In the genomic region with DNA sequence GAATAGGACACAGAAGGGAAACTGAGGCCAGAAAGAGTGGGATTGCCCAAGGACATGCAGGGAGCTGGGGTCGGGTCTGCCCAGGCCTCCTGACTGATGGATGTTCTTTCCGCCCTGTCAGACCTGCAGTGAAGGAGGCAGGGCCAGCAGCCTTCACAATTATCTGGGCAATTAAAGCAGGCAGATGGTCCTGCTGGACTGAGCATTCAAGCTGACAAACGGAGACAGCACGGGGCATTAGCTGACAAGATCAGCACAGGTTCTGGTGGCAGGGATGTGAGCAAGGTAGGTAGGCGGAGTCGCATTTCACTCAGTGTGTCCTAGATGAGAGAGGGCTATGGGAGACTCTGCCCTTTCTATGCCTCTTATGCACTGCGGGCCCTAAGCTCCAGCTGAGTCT, we compare ENCODE assay signal across 15 mouse cellular contexts. TPM values are rescaled to one million over a fixed set of nuclear protein-coding genes. Genes with fewer than 3 reads are reported as not detected.
DNase-seq lines count a peak whose midpoint lies in the region; ATAC-seq and TF ChIP-seq lines count a peak whose summit lies in the region.
"Had no signal": no experiment of that assay in that cellular context is flagged by ENCODE, and none has a peak within 500 bp of the region (broad histone marks: within the 10 kb centered on the region; RNA-seq: fewer than 3 reads in every experiment).

No protein-coding gene starts in this region.

- peaks cover 62% of the 10 kb centered on the region for H3K4me1 ChIP-seq in heart, embryonic 12.5 days (replicated peaks)
- peaks cover 36% of the 10 kb centered on the region for H3K4me1 ChIP-seq in hindbrain, embryonic 15.5 days (replicated peaks)
- no peaks in the 10 kb centered on the region for H3K4me1 ChIP-seq in lung, postnatal 0 days (ENCODE audit: insufficient read depth, low read depth, low read length)
- peaks cover 27% of the 10 kb centered on the region for H3K4me1 ChIP-seq in neural tube, embryonic 15.5 days

- peaks cover 64% of the 10 kb centered on the region for H3K27me3 ChIP-seq in heart, embryonic 12.5 days (replicated peaks)
- H3K27me3 ChIP-seq in hindbrain, embryonic 15.5 days, result no peaks in the 10 kb centered on the region
- peaks cover 16% of the 10 kb centered on the region; the same call in 1 of the 2 replicates for H3K27me3 ChIP-seq in lung, postnatal 0 days (replicated peaks; ENCODE audit: insufficient read depth, low read length)
- peaks cover 31% of the 10 kb centered on the region for H3K27me3 ChIP-seq in neural tube, embryonic 15.5 days (replicated peaks)

- ATAC-seq in heart, embryonic 12.5 days (ENCODE audit: insufficient number of reproducible peaks, low FRiP score), result no peak
- ATAC-seq in cerebellum, adult (ENCODE audit: insufficient number of reproducible peaks, low FRiP score, low TSS enrichment), result peak; percentile 56; the same call in 1 of the 2 replicates
- no peak for ATAC-seq in hindbrain, embryonic 15.5 days (ENCODE audit: low FRiP score, low read depth)
- no peak for ATAC-seq in lung, postnatal 0 days
- ATAC-seq in neural tube, embryonic 15.5 days (ENCODE audit: low FRiP score), result no peak
- ATAC-seq: midbrain, embryonic 16.5 days had no signal

- no peak overlapping the region for H3K4me3 ChIP-seq in heart, embryonic 12.5 days
- no peak overlapping the region for H3K4me3 ChIP-seq in hindbrain, embryonic 15.5 days
- H3K4me3 ChIP-seq in lung, postnatal 0 days (ENCODE audit: low read depth, low read length), result no peak overlapping the region
- no peak overlapping the region for H3K4me3 ChIP-seq in neural tube, embryonic 15.5 days (replicated peaks)
- H3K4me3 ChIP-seq: limb, embryonic 13.5 days had no signal

- no peak for TF ChIP-seq EP300 in lung, postnatal 0 days (IDR thresholded peaks at IDR 0.05)

- no peak overlapping the region for H3K4me2 ChIP-seq in heart, embryonic 12.5 days
- H3K4me2 ChIP-seq in hindbrain, embryonic 15.5 days, result no peak overlapping the region
- no peak overlapping the region for H3K4me2 ChIP-seq in lung, postnatal 0 days (replicated peaks; ENCODE audit: low read depth, low read length)
- H3K4me2 ChIP-seq in neural tube, embryonic 15.5 days, result no peak overlapping the region
- H3K4me2 ChIP-seq: limb, embryonic 13.5 days had no signal

- H3K27ac ChIP-seq in heart, embryonic 12.5 days (ENCODE audit: poor library complexity, severe bottlenecking), result peak overlapping the region; percentile 41; the same call in 1 of the 2 replicates
- peak overlapping the region; percentile 27; the same call in 1 of the 2 replicates for H3K27ac ChIP-seq in hindbrain, embryonic 15.5 days (replicated peaks)
- no peak overlapping the region for H3K27ac ChIP-seq in lung, postnatal 0 days (ENCODE audit: low read length)
- H3K27ac ChIP-seq in neural tube, embryonic 15.5 days (replicated peaks), result no peak overlapping the region
- H3K27ac ChIP-seq: limb, embryonic 13.5 days; macrophage had no signal

- H3K9ac ChIP-seq in heart, embryonic 12.5 days, result 0 out of 2 replicates have a peak overlapping the region, but pooled peaks have one; percentile 40
- H3K9ac ChIP-seq in hindbrain, embryonic 15.5 days, result no peak overlapping the region
- H3K9ac ChIP-seq in lung, postnatal 0 days (replicated peaks; ENCODE audit: low read depth), result no peak overlapping the region
- H3K9ac ChIP-seq in neural tube, embryonic 15.5 days (replicated peaks), result no peak overlapping the region
- H3K9ac ChIP-seq: limb, embryonic 13.5 days had no signal

- 45% methylated on average over 7 of the region's 7 CpGs for WGBS in heart, embryonic 12.5 days
- WGBS in hindbrain, embryonic 15.5 days, result 43% methylated on average over 7 of the region's 7 CpGs
- WGBS in lung, postnatal 0 days, result 45% methylated on average over 7 of the region's 7 CpGs
- WGBS in neural tube, embryonic 15.5 days, result 35% methylated on average over 7 of the region's 7 CpGs

- no peak for TF ChIP-seq CTCF in lung, postnatal 0 days (IDR thresholded peaks at IDR 0.05)

- H3K9me3 ChIP-seq in heart, embryonic 12.5 days (replicated peaks), result no peaks in the 10 kb centered on the region
- H3K9me3 ChIP-seq in hindbrain, embryonic 15.5 days, result no peaks in the 10 kb centered on the region
- no peaks in the 10 kb centered on the region for H3K9me3 ChIP-seq in lung, postnatal 0 days (ENCODE audit: low read length)
- no peaks in the 10 kb centered on the region for H3K9me3 ChIP-seq in neural tube, embryonic 15.5 days (replicated peaks)
- H3K9me3 ChIP-seq: limb, embryonic 13.5 days had no signal

- DNase-seq in heart, adult 9 months (ENCODE audit: low spot score in 2 of 2), result no peak
- DNase-seq in cerebellum, adult 9-11 months, result peak; percentile 63
- DNase-seq in kidney, adult 8-10 months, result no peak
- DNase-seq in lung, postnatal 0 days (ENCODE audit: low spot score), result no peak
- DNase-seq: adrenal gland, postnatal 10 days; gastrocnemius, postnatal 14 days; kidney, adult 2 months; thymus, postnatal 14 days had no signal

- H3K36me3 ChIP-seq in heart, embryonic 12.5 days, result no peaks in the 10 kb centered on the region
- no peaks in the 10 kb centered on the region for H3K36me3 ChIP-seq in hindbrain, embryonic 15.5 days
- H3K36me3 ChIP-seq in lung, postnatal 0 days (ENCODE audit: insufficient read depth, low read length), result no peaks in the 10 kb centered on the region
- no peaks in the 10 kb centered on the region for H3K36me3 ChIP-seq in neural tube, embryonic 15.5 days
- H3K36me3 ChIP-seq: limb, embryonic 13.5 days had no signal

RNA-seq across cellular contexts. Expression of a gene that starts 22.9 kb away (rescaled TPM):
- 8.4 and 8.7 TPM in 2 replicates for polyA plus RNA-seq in heart, embryonic 12.5 days (2016; fragmentation: Nextera tagmentation; extraction: Ambion mirVana)
- polyA plus RNA-seq in hindbrain, embryonic 15.5 days (2015; fragmentation: Nextera tagmentation; extraction: Ambion mirVana), result 7.4 and 9.0 TPM in 2 replicates
- polyA plus RNA-seq in lung, postnatal 0 days (2015; fragmentation: Nextera tagmentation; extraction: Ambion mirVana), result 0.16 and 0.35 TPM in 2 replicates
- polyA plus RNA-seq in neural tube, embryonic 15.5 days (2015; fragmentation: Nextera tagmentation; extraction: Ambion mirVana), result 7.7 and 8.6 TPM in 2 replicates
- polyA plus RNA-seq: macrophage had no signal

Comparison
In these comparisons a context has a peak if more than half of its experiments do, and no peak if none do; other contexts are left out.
1. H3K27ac ChIP-seq: peak in heart, embryonic 12.5 days (single experiment) and hindbrain, embryonic 15.5 days (single experiment); none in lung, postnatal 0 days (single experiment) and neural tube, embryonic 15.5 days (single experiment).